Mouse (Mus musculus) lung, embryonic 15.5 days (tissue): ENCODE measurements at regions not wholly inside any gene's neighbourhood (a gene's known extent, or its start where the extent isn't known, plus 50 kb on each side); places are given as distances from the start of the nearest gene placed in this dataset.

ENCODE experiments used
- ATAC-seq: fragments of 200-750 bp; cut with Nextera tagmentation; 2 replicates; pipeline ENCODE4 v1.8.0; 2017; ENCODE audit warnings: moderate number of reproducible peaks, borderline replicate concordance; ENCODE audit not compliant: low FRiP score, low TSS enrichment; ENCODE audit errors: extremely low read depth
- H3K27ac ChIP-seq: fragments of 300-500 bp; sonication (generic); 2 replicates; pipeline ENCODE4 v1.5.1; 2015; ENCODE audit warnings: moderate library complexity, mild to moderate bottlenecking, inconsistent platforms
- H3K27me3 ChIP-seq: fragments of 300-500 bp; sonication (generic); 2 replicates; pipeline ENCODE4 v1.6.1; 2015; ENCODE audit warnings: inconsistent platforms
- H3K36me3 ChIP-seq: fragments of 300-500 bp; sonication (generic); 2 replicates; pipeline ENCODE4 v1.6.1; 2015; ENCODE audit warnings: inconsistent platforms
- H3K4me1 ChIP-seq: fragments of 300-500 bp; sonication (generic); 2 replicates; pipeline ENCODE4 v1.6.1; 2015; ENCODE audit warnings: inconsistent platforms
- H3K4me2 ChIP-seq: fragments of 300-500 bp; sonication (generic); 2 replicates; pipeline ENCODE4 v1.6.1; 2015; ENCODE audit warnings: inconsistent platforms, mild to moderate bottlenecking, moderate library complexity
- H3K4me3 ChIP-seq: fragments of 300-500 bp; sonication (generic); 2 replicates; pipeline ENCODE4 v1.5.1; 2015; ENCODE audit warnings: mild to moderate bottlenecking, inconsistent platforms
- H3K9ac ChIP-seq: fragments of 300-500 bp; sonication (generic); 2 replicates; pipeline ENCODE4 v1.6.1; 2015; ENCODE audit warnings: inconsistent platforms
- H3K9me3 ChIP-seq: fragments of 300-500 bp; sonication (generic); 2 replicates; pipeline ENCODE4 v1.6.1; 2016; ENCODE audit warnings: inconsistent platforms
- WGBS: fragments of 180-500 bp; shearing (Covaris S2); methylation state at CpG from one replicate; pipeline ENCODE4 v1.1.7; 2015; 5-methylcytosine and 5-hydroxymethylcytosine counted together

DNA sequence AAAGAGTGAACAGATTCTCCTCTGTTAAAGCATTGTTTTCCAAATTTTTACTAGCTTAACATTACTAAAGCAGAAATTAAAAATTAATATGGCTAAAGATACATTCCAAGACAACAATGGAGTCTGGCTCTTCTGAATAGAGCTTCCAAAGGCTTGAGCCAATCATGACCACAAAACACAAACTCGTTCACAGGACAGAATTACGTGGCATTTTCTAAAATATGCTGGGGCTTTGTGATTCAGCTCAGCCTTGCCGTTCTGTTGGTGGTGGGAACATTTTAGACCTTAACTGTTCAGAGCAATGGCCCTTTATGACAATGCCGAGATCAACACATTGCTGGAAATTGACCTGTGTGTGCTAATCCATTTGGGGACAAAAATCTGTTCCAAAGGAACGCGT lies 318.7 kb downstream of the Setd4 start:
- 94% methylated on average over 6 of the region's 6 CpGs for WGBS

DNA sequence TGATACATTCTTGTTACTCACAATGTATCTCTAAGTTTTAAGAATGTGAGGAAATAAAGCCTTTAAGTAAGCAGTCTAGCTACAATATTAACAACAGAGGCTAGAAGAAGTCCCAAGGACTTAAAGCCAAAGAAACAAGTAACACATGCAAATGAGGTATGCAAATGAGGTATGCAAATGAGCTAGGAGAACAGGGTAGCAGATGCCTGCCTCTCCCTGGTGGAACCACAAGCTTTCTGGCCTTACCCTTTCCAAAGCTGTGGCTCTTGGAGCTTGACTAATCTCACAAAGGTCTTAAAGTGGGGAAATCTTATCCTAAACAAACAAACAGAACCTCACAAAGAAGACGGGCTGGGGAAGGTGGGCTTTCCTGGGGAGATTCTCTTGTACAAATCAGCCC lies 322.1 kb downstream of the Setd4 start:
- Histone ChIP-seq H3K9ac (no peak overlapping the region), H3K36me3 (no peaks in the 10 kb centered on the region), H3K4me2 (no peak overlapping the region), H3K9me3 (no peaks in the 10 kb centered on the region), H3K4me1 (no peaks in the 10 kb centered on the region), H3K4me3 (no peak overlapping the region), H3K27ac (no peak overlapping the region), H3K27me3 (no peaks in the 10 kb centered on the region)
- WGBS, result 9% methylated on average over 1 of the region's 1 CpGs
- ATAC-seq, result no peak

More for the DNA sequence above, 318.7 kb downstream of the Setd4 start:
- no peak for ATAC-seq
- Histone ChIP-seq H3K27ac (no peak overlapping the region), H3K4me2 (no peak overlapping the region), H3K4me1 (no peaks in the 10 kb centered on the region), H3K36me3 (no peaks in the 10 kb centered on the region), H3K4me3 (no peak overlapping the region), H3K9ac (no peak overlapping the region), H3K27me3 (no peaks in the 10 kb centered on the region), H3K9me3 (no peaks in the 10 kb centered on the region)

GRCm38 (mm10) chr16:93272636-93273035 lies 331.2 kb downstream of the Setd4 start:
- Histone ChIP-seq H3K9ac (no peak overlapping the region), H3K4me1 (no peaks in the 10 kb centered on the region), H3K27ac (no peak overlapping the region), H3K36me3 (no peaks in the 10 kb centered on the region), H3K4me2 (no peak overlapping the region), H3K9me3 (no peaks in the 10 kb centered on the region), H3K27me3 (no peaks in the 10 kb centered on the region; the same call in 1 of the 2 replicates), H3K4me3 (no peak overlapping the region)
- ATAC-seq, result no peak
- WGBS, result 35% methylated on average over 8 of the region's 8 CpGs

GRCm38 (mm10) chr16:93272146-93272545 lies 331.7 kb downstream of the Setd4 start:
- Histone ChIP-seq H3K4me3 (no peak overlapping the region), H3K9me3 (no peaks in the 10 kb centered on the region), H3K27me3 (no peaks in the 10 kb centered on the region; the same call in 1 of the 2 replicates), H3K4me2 (no peak overlapping the region), H3K27ac (no peak overlapping the region), H3K4me1 (no peaks in the 10 kb centered on the region), H3K36me3 (no peaks in the 10 kb centered on the region), H3K9ac (no peak overlapping the region)
- WGBS, result 36% methylated on average over 6 of the region's 6 CpGs
- ATAC-seq, result no peak

GRCm38 (mm10) chr16:93264061-93264585 lies 339.7 kb downstream of the Setd4 start:
- H3K9me3 ChIP-seq, result no peaks in the 10 kb centered on the region
- H3K27ac ChIP-seq, result no peak overlapping the region
- H3K4me3 ChIP-seq, result no peak overlapping the region
- no peaks in the 10 kb centered on the region for H3K4me1 ChIP-seq
- no peaks in the 10 kb centered on the region for H3K36me3 ChIP-seq
- WGBS, result 63% methylated on average over 4 of the region's 4 CpGs
- no peaks in the 10 kb centered on the region for H3K27me3 ChIP-seq
- no peak overlapping the region for H3K4me2 ChIP-seq
- ATAC-seq, result no peak
- no peak overlapping the region for H3K9ac ChIP-seq

DNA sequence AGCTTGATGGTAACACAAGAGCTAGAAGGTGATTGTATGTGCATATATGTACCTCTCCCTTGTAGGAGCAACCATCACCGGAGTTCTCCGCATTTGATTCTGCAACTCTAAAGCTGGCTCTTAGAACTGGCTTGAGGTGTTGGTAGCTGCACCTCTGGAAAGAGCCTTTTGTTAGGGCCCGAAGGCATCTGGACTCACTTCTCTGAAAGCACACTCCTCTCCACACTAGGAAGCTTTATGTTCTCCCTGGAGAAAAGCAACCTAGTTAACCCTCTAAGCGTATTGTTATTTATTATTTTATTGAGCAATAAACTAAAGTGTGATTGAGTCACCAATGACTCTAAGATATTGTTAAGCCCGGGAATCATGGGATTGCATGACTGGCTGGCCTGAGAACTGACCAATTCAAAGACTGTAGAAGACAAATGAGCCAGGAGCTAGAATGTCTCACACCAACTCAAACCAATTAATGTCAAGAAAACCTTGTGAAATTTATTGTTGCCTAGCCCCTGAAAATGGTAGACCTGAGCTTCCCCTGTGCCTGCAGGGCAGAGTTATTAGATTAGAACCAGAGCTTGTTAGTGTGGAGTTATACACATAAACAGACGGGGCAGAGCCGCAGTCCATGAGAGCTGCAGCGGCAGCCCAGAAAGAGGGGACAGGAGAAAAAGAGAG lies 340.6 kb downstream of the Setd4 start:
- no peaks in the 10 kb centered on the region for H3K4me1 ChIP-seq
- H3K4me3 ChIP-seq, result no peak overlapping the region
- H3K4me2 ChIP-seq, result no peak overlapping the region
- H3K36me3 ChIP-seq, result no peaks in the 10 kb centered on the region
- WGBS, result 71% methylated on average over 8 of the region's 8 CpGs
- no peak for ATAC-seq
- no peak overlapping the region for H3K9ac ChIP-seq
- no peaks in the 10 kb centered on the region for H3K27me3 ChIP-seq
- H3K9me3 ChIP-seq, result no peaks in the 10 kb centered on the region
- H3K27ac ChIP-seq, result no peak overlapping the region

DNA sequence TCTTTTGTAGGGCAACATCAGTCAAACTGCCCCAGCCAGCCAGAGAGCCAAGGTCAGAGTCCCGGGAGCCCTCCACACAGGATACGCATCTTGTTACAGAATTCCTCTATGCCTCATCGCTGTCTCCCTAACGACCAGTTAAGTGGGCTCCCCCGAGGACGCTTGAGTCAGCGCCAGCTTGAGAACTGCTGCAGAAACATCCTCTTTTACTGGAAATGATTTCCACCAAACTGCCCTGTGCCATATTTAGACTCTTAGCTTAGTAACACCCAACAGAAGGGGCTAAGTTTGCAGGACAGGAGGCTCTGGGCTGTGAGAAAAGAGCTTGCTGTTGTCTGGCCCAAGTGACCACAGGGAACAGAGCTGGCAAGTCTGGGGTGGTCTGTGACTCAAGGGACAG lies 357.0 kb downstream of the Setd4 start:
- no peaks in the 10 kb centered on the region for H3K36me3 ChIP-seq
- 25% methylated on average over 7 of the region's 7 CpGs for WGBS
- no peak overlapping the region for H3K4me2 ChIP-seq
- no peaks in the 10 kb centered on the region for H3K9me3 ChIP-seq
- no peak overlapping the region for H3K9ac ChIP-seq
- H3K4me1 ChIP-seq, result no peaks in the 10 kb centered on the region
- no peaks in the 10 kb centered on the region for H3K27me3 ChIP-seq
- H3K4me3 ChIP-seq, result no peak overlapping the region
- H3K27ac ChIP-seq, result no peak overlapping the region
- ATAC-seq, result no peak

GRCm38 (mm10) chr16:93245738-93246137 lies 358.1 kb downstream of the Setd4 start:
- Histone ChIP-seq H3K36me3 (no peaks in the 10 kb centered on the region), H3K4me3 (no peak overlapping the region), H3K27me3 (no peaks in the 10 kb centered on the region), H3K9ac (no peak overlapping the region), H3K9me3 (no peaks in the 10 kb centered on the region), H3K27ac (no peak overlapping the region), H3K4me1 (no peaks in the 10 kb centered on the region), H3K4me2 (no peak overlapping the region)
- ATAC-seq, result no peak
- WGBS, result 73% methylated on average over 6 of the region's 6 CpGs

GRCm38 (mm10) chr16:93238898-93239297 lies 365.0 kb downstream of the Setd4 start:
- no peak overlapping the region for H3K27ac ChIP-seq
- no peaks in the 10 kb centered on the region for H3K4me1 ChIP-seq
- H3K9ac ChIP-seq, result no peak overlapping the region
- H3K27me3 ChIP-seq, result no peaks in the 10 kb centered on the region
- H3K9me3 ChIP-seq, result no peaks in the 10 kb centered on the region
- no peak overlapping the region for H3K4me2 ChIP-seq
- WGBS, result 79% methylated on average over 4 of the region's 4 CpGs
- ATAC-seq, result no peak
- no peak overlapping the region for H3K4me3 ChIP-seq
- no peaks in the 10 kb centered on the region for H3K36me3 ChIP-seq

DNA sequence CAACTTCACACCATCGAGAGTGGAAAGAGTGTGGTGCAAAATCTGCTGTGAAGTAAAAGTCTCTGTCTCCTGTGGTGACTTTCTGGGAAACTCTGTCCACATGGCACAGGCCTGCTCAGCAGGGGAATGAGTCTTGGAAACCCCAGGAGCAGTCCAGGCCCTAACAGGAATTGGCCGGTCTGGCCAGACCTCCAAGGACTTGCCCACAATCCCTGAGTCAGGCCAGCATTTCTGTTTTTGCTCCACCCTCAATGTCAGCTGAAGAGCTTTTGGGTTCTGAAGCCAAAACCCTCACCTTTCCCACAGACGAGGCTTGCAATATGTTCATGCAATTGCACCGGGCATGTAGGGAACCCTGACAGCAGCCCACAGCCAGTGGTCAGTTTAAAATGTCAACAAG lies 365.5 kb downstream of the Setd4 start:
- WGBS, result 76% methylated on average over 4 of the region's 4 CpGs
- no peaks in the 10 kb centered on the region for H3K9me3 ChIP-seq
- no peak overlapping the region for H3K27ac ChIP-seq
- no peaks in the 10 kb centered on the region for H3K36me3 ChIP-seq
- H3K4me3 ChIP-seq, result no peak overlapping the region
- no peaks in the 10 kb centered on the region for H3K27me3 ChIP-seq
- no peaks in the 10 kb centered on the region for H3K4me1 ChIP-seq
- H3K4me2 ChIP-seq, result no peak overlapping the region
- no peak overlapping the region for H3K9ac ChIP-seq
- no peak for ATAC-seq

DNA sequence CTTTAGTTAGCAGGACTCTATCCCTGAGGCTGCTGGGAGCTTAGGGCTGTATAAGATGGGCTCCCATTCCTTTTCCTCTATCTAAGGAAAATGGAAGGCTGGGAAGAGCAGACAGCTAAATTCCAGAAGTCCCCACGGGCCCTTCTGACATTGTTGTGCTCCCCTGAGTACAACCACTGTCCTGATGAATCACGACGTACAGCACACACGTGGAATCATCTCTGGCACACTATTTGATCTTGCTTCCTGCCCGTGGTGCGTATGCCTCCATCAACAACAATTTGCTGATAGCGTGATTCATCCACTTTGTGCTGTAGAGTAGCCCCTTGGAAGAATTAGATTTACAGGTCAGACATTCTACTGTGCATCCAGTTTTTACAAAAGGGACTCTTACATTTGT lies 378.2 kb downstream of the Setd4 start:
- no peak for ATAC-seq
- H3K36me3 ChIP-seq, result no peaks in the 10 kb centered on the region
- no peaks in the 10 kb centered on the region for H3K27me3 ChIP-seq
- no peaks in the 10 kb centered on the region for H3K9me3 ChIP-seq
- H3K4me3 ChIP-seq, result no peak overlapping the region
- no peak overlapping the region for H3K27ac ChIP-seq
- no peaks in the 10 kb centered on the region for H3K4me1 ChIP-seq
- no peak overlapping the region for H3K9ac ChIP-seq
- no peak overlapping the region for H3K4me2 ChIP-seq
- 82% methylated on average over 7 of the region's 7 CpGs for WGBS

DNA sequence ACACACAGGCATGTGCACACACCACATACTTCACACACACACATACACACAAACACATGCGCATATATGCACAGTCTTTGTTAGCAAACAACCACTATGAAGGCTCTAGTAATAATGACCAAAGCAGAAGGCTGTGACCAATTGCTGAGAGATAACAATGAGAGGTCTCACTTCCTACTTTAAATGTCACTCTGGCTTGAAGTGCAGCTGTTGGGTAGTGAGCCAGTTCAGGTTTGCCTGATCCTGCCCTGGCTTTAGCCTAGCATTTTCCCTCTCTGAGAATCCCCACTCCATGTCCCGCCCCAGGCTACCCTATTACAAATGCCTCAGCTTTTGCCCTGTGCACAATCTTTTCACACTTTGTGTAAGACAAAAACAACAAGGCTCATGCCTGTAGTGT lies 378.7 kb downstream of the Setd4 start:
- H3K36me3 ChIP-seq, result no peaks in the 10 kb centered on the region
- H3K4me3 ChIP-seq, result no peak overlapping the region
- no peaks in the 10 kb centered on the region for H3K9me3 ChIP-seq
- WGBS, result 91% methylated on average over 2 of the region's 2 CpGs
- H3K9ac ChIP-seq, result no peak overlapping the region
- H3K27me3 ChIP-seq, result no peaks in the 10 kb centered on the region
- no peaks in the 10 kb centered on the region for H3K4me1 ChIP-seq
- no peak overlapping the region for H3K4me2 ChIP-seq
- H3K27ac ChIP-seq, result no peak overlapping the region
- no peak for ATAC-seq

DNA sequence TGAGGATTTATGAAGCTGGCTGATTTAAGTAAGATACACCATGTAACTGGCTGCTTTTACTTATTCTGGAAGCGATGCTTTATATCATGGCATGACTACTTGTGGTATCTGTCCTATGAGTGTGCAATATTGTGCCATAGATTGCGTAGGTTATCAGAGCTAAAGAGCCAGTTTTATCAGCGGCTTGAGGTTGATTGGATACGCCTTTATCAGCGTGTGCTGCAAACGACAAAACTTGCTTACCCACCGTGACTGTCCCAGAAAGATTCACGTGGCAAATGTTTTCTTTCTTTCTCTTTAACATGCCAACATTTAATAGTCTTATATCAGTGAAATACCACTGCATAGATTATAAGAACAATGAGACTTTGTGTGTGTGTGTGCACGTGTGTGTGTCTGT lies 384.1 kb downstream of the Setd4 start:
- Histone ChIP-seq H3K4me2 (no peak overlapping the region), H3K9ac (no peak overlapping the region), H3K36me3 (no peaks in the 10 kb centered on the region), H3K4me3 (no peak overlapping the region), H3K27ac (no peak overlapping the region), H3K9me3 (no peaks in the 10 kb centered on the region), H3K27me3 (no peaks in the 10 kb centered on the region), H3K4me1 (no peaks in the 10 kb centered on the region)
- WGBS, result 74% methylated on average over 9 of the region's 9 CpGs
- no peak for ATAC-seq
